Mouse (Mus musculus) liver, embryonic 14.5 days (tissue): ENCODE data around the gene Gjd3.

Source experiments
- CTCF ChIP-seq: IDR thresholded peaks from 2 replicates; pipeline ENCODE4 v1.5.1; 2016; ENCODE audit warnings: antibody characterized with exemption, low read depth, control low read depth
- EP300 ChIP-seq: IDR thresholded peaks from 2 replicates; pipeline ENCODE4 v1.6.1; 2016; ENCODE audit warnings: antibody characterized with exemption, low read depth

GRCm38 (mm10) chr11:98965416-98966077, 17.3 kb downstream of the Gjd3 start:
- no peak for TF ChIP-seq CTCF
- no peak for TF ChIP-seq EP300
